Mouse (Mus musculus): ENCODE measurements around the gene Pde4d. TPM values are rescaled to one million over a fixed set of nuclear protein-coding genes. Genes with fewer than 3 reads are reported as not detected.

The Pde4d gene
- polyA plus RNA-seq, 1 experiment from 2014 or later, result 14.8 TPM

DNA sequence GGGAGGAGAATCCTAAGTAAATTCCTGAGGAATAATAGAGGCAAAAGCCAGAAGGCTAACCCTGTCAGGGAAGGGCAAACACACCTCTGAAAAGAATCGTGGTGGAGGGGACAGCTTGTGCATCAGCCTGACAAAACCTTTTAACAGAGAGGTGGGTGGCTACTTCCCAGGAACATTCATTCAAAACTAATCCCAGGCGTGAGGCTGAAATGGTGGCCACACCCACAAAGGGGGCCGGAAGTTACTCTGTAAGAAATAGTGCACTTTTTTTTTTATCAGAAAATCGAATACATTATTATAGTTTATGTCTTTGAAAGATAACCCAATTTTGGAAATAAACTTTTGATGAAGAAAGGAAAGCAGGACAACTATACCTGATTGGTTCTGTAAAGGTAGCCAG, 1227.3 kb downstream of the Pde4d start:
- Histone ChIP-seq H3K4me2 (replicated peaks; ENCODE audit: low read depth, low read length) (no peak overlapping the region), H3K27me3 (ENCODE audit: control insufficient read depth, insufficient read depth, low read length) (no peaks in the 10 kb centered on the region), H3K27ac (ENCODE audit: low read depth, low read length) (no peak overlapping the region), H3K4me1 (ENCODE audit: control insufficient read depth, insufficient read depth, low read length) (no peaks in the 10 kb centered on the region), H3K9ac (ENCODE audit: low read depth, low read length) (no peak overlapping the region), H3K9me3 (ENCODE audit: control insufficient read depth, low read length) (no peaks in the 10 kb centered on the region), H3K4me3 (ENCODE audit: low read length) (no peak overlapping the region), H3K36me3 (ENCODE audit: control insufficient read depth, insufficient read depth, low read length) (no peaks in the 10 kb centered on the region)
- WGBS, result 74% methylated on average over 4 of the region's 4 CpGs
- ATAC-seq (ENCODE audit: low FRiP score, low TSS enrichment), result no peak

DNA sequence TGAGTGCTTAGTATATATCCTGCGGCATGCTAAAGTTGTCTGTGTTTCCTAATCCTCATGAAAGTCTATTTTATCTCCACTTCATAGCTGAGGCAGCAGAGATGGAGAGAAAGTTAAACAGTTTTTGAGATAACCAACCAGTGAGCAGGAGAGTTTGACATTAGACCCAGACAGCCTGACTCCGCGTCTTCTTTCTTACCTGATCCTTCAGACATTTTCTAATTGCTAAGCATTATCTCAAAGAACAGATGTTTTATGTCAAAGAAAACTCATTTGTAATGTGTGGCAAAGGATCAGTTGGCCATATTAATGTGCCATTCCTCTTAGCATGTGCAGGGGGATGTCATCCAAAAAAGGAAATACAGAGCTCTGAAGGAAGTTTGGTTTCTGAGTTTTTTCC, 1227.9 kb downstream of the Pde4d start:
- ATAC-seq (ENCODE audit: low FRiP score, low TSS enrichment), result no peak
- no peaks in the 10 kb centered on the region for H3K36me3 ChIP-seq (ENCODE audit: control insufficient read depth, insufficient read depth, low read length)
- H3K9ac ChIP-seq (ENCODE audit: low read depth, low read length), result no peak overlapping the region
- H3K9me3 ChIP-seq (ENCODE audit: control insufficient read depth, low read length), result no peaks in the 10 kb centered on the region
- no peaks in the 10 kb centered on the region for H3K27me3 ChIP-seq (ENCODE audit: control insufficient read depth, insufficient read depth, low read length)
- 79% methylated on average over 3 of the region's 3 CpGs for WGBS
- no peak overlapping the region for H3K27ac ChIP-seq (ENCODE audit: low read depth, low read length)
- H3K4me2 ChIP-seq (replicated peaks; ENCODE audit: low read depth, low read length), result no peak overlapping the region
- H3K4me1 ChIP-seq (ENCODE audit: control insufficient read depth, insufficient read depth, low read length), result no peaks in the 10 kb centered on the region
- H3K4me3 ChIP-seq (ENCODE audit: low read length), result no peak overlapping the region

DNA sequence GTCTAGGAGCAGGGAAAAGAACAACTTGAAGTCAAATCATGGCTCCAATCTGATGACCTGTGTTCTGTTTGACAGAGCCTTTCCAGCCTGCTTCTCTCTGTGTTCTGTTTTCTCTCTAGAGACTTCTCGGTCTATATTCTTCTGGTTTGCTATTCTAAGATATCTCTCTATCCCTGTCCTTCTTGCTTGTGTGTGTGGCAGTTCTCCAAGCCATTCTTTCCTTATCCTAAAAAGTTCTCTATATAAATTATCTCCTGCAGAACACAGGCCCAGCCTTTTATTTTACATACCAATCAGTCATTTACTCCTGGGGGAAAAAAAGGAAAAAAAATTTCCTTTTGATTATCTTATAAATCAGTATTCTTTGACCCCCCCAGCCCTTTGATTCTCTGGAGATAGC, 1229.2 kb downstream of the Pde4d start:
- 0 out of 2 replicates have a peak, but pooled peaks cover 3% of the 10 kb centered on the region for H3K4me1 ChIP-seq (ENCODE audit: control insufficient read depth, insufficient read depth, low read length)
- H3K9ac ChIP-seq (ENCODE audit: low read depth, low read length), result no peak overlapping the region
- H3K36me3 ChIP-seq (ENCODE audit: control insufficient read depth, insufficient read depth, low read length), result no peaks in the 10 kb centered on the region
- 91% methylated on average over 1 of the region's 1 CpGs for WGBS
- no peak overlapping the region for H3K4me3 ChIP-seq (ENCODE audit: low read length)
- no peaks in the 10 kb centered on the region for H3K27me3 ChIP-seq (ENCODE audit: control insufficient read depth, insufficient read depth, low read length)
- no peak overlapping the region for H3K27ac ChIP-seq (ENCODE audit: low read depth, low read length)
- ATAC-seq (ENCODE audit: low FRiP score, low TSS enrichment), result no peak
- H3K4me2 ChIP-seq (replicated peaks; ENCODE audit: low read depth, low read length), result no peak overlapping the region
- no peaks in the 10 kb centered on the region for H3K9me3 ChIP-seq (ENCODE audit: control insufficient read depth, low read length)

DNA sequence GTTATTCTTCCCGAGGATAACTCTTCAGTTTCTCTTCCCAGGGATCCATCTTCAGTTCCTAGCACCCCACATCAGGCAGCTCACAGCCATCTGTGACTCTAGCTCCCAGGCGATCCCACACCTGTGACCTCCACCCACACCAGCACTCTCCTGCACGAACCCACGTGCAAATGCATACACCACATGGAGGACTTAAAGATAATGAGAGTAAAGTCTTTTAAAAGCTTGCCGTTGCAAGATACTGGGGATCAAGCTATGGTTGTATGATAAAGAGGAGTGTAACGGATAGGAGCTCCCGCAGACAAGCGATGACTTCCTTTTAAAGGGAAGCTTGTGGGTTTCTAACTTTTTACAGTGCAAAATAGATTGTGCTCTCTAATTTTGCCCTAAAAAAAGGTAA, 1230.5 kb downstream of the Pde4d start:
- H3K27ac ChIP-seq (ENCODE audit: low read depth, low read length), result no peak overlapping the region
- H3K9me3 ChIP-seq (ENCODE audit: control insufficient read depth, low read length), result no peaks in the 10 kb centered on the region
- H3K4me1 ChIP-seq (ENCODE audit: control insufficient read depth, insufficient read depth, low read length), result peaks cover 5% of the 10 kb centered on the region; the same call in 1 of the 2 replicates
- no peak overlapping the region for H3K4me3 ChIP-seq (ENCODE audit: low read length)
- WGBS, result 90% methylated on average over 8 of the region's 8 CpGs
- no peaks in the 10 kb centered on the region for H3K36me3 ChIP-seq (ENCODE audit: control insufficient read depth, insufficient read depth, low read length)
- H3K27me3 ChIP-seq (ENCODE audit: control insufficient read depth, insufficient read depth, low read length), result no peaks in the 10 kb centered on the region
- no peak for ATAC-seq (ENCODE audit: low FRiP score, low TSS enrichment)
- H3K9ac ChIP-seq (ENCODE audit: low read depth, low read length), result no peak overlapping the region
- H3K4me2 ChIP-seq (replicated peaks; ENCODE audit: low read depth, low read length), result no peak overlapping the region

DNA sequence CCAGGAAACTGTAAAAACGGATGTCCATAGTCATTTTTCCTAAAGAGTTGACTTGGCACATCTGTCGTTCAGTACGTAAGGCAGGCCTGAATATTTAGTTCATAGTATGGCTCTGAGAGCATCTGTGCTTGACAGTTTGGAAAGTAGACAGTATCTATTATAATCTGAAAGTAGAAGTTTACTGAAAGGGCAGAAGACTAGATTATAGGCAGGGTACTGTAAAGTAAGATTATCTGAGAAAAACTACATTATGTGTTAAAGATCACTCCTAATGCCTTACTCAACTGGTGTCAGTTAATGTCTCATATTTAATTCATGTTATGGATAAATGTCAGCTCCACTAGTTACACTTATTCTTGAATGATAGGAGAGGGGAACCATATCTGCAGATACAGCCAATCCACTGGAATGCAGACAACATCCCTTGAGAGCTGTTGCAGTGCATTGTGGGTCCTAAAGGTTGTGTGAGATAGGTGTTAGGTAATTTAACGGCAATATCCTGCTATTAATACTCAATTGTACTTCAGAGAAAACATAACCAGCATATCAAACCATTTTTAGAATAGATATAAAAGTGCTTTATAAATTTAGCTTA, 1232.0 kb downstream of the Pde4d start:
- no peak for ATAC-seq (ENCODE audit: low FRiP score, low TSS enrichment)
- no peak overlapping the region for H3K9ac ChIP-seq (ENCODE audit: low read depth, low read length)
- no peak overlapping the region for H3K4me3 ChIP-seq (ENCODE audit: low read length)
- peaks cover 6% of the 10 kb centered on the region; the same call in 1 of the 2 replicates for H3K4me1 ChIP-seq (ENCODE audit: control insufficient read depth, insufficient read depth, low read length)
- no peaks in the 10 kb centered on the region for H3K9me3 ChIP-seq (ENCODE audit: control insufficient read depth, low read length)
- WGBS, result 75% methylated on average over 4 of the region's 4 CpGs
- no peaks in the 10 kb centered on the region for H3K27me3 ChIP-seq (ENCODE audit: control insufficient read depth, insufficient read depth, low read length)
- H3K4me2 ChIP-seq (replicated peaks; ENCODE audit: low read depth, low read length), result no peak overlapping the region
- H3K36me3 ChIP-seq (ENCODE audit: control insufficient read depth, insufficient read depth, low read length), result no peaks in the 10 kb centered on the region
- H3K27ac ChIP-seq (ENCODE audit: low read depth, low read length), result no peak overlapping the region

DNA sequence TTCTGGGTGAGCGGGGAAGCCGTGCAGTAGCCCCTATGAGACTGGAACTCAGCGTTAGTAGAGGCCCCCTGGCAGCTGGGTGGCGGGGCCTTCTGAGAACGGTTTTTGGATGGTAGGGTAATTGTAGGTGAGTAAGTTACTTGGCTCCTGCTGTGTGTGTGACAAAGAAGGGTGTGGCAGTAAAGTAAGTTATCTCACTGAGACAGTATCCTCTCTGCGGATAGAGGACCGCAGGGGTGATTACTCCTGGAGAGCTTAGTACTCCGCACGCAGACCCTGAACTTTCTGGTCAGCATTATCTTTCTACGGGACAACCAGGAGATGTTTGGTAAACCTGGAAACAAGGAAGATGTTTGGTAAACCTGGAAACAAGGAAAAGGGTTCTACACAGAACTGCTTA, 1233.3 kb downstream of the Pde4d start:
- Histone ChIP-seq H3K36me3 (ENCODE audit: control insufficient read depth, insufficient read depth, low read length) (no peaks in the 10 kb centered on the region), H3K4me2 (replicated peaks; ENCODE audit: low read depth, low read length) (no peak overlapping the region), H3K9me3 (ENCODE audit: control insufficient read depth, low read length) (no peaks in the 10 kb centered on the region), H3K27ac (ENCODE audit: low read depth, low read length) (no peak overlapping the region), H3K4me1 (ENCODE audit: control insufficient read depth, insufficient read depth, low read length) (peaks cover 6% of the 10 kb centered on the region; the same call in 1 of the 2 replicates), H3K4me3 (ENCODE audit: low read length) (no peak overlapping the region), H3K27me3 (ENCODE audit: control insufficient read depth, insufficient read depth, low read length) (no peaks in the 10 kb centered on the region), H3K9ac (ENCODE audit: low read depth, low read length) (no peak overlapping the region)
- no peak for ATAC-seq (ENCODE audit: low FRiP score, low TSS enrichment)
- WGBS, result 73% methylated on average over 10 of the region's 10 CpGs

DNA sequence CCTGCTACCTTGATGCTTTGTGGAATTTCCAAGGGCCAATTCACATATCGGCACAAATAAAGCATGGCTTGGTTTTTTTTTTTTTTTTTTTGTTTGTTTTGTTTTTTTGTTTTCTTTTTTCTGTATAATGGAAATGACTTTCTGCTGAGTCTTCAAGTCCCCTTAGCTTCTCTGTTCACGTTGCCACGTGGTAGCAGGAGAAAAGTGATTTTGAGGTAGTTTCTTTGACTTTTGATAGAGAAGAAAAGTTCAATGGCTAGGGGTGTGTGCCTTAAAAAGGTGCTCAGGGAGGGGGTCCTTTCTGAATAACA, 1235.2 kb downstream of the Pde4d start:
- WGBS, result 17% methylated on average over 3 of the region's 3 CpGs
- Histone ChIP-seq H3K9ac (ENCODE audit: low read depth, low read length) (peak overlapping the region; percentile 65; the same call in 1 of the 2 replicates), H3K4me2 (replicated peaks; ENCODE audit: low read depth, low read length) (peak overlapping the region; percentile 90), H3K4me1 (ENCODE audit: control insufficient read depth, insufficient read depth, low read length) (peaks cover 6% of the 10 kb centered on the region; the same call in 1 of the 2 replicates), H3K9me3 (ENCODE audit: control insufficient read depth, low read length) (no peaks in the 10 kb centered on the region), H3K36me3 (ENCODE audit: control insufficient read depth, insufficient read depth, low read length) (no peaks in the 10 kb centered on the region), H3K27ac (ENCODE audit: low read depth, low read length) (no peak overlapping the region), H3K4me3 (ENCODE audit: low read length) (peak overlapping the region; percentile 53; the same call in 1 of the 2 replicates), H3K27me3 (ENCODE audit: control insufficient read depth, insufficient read depth, low read length) (no peaks in the 10 kb centered on the region)
- no peak for ATAC-seq (ENCODE audit: low FRiP score, low TSS enrichment)

DNA sequence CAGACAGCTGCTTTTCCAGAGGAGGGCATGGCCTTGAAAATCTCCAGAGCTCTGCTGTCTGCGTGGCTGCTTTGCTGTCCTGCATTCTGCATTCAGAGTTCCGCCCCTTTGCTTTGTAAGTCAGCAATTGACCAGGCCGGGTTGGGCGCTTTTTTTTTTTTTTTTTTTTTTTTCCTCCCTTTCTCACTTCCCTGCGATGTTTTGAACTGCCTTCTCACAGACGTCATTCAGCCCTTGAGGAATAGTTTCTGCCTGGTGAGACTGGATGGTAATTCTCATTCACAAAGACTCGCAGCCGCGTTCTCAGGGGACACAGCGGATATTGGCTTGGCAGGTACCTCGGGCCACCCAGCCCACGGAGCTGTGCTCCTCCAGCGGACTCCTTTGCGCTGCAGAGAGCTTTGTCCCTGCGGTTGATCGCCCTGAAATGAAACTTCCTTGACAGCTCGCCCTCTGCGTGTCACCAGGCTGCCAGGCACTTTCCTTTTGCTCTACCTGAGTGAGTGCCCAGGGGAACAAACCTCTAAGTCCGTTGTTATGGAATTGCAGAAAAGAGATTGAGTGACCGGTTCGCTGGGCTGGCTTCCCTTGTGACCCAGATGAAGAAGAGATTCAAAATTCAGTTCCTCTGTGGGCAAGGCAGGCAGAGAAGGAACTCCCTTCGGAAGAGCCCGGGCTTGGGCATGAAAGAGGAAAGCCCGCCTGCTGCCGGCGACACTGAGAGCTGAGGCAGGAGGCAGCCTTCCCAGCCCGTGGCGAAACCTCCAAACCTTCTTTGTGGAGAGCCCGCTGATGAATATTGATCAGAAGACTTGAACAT, 1235.8 kb downstream of the Pde4d start:
- Histone ChIP-seq H3K9me3 (ENCODE audit: control insufficient read depth, low read length) (no peaks in the 10 kb centered on the region), H3K27ac (ENCODE audit: low read depth, low read length) (peak overlapping the region; percentile 56), H3K36me3 (ENCODE audit: control insufficient read depth, insufficient read depth, low read length) (no peaks in the 10 kb centered on the region), H3K4me1 (ENCODE audit: control insufficient read depth, insufficient read depth, low read length) (peaks cover 6% of the 10 kb centered on the region; the same call in 1 of the 2 replicates), H3K4me2 (replicated peaks; ENCODE audit: low read depth, low read length) (peak overlapping the region; percentile 90), H3K9ac (ENCODE audit: low read depth, low read length) (peak overlapping the region; percentile 65), H3K27me3 (ENCODE audit: control insufficient read depth, insufficient read depth, low read length) (no peaks in the 10 kb centered on the region), H3K4me3 (ENCODE audit: low read length) (peak overlapping the region; percentile 53)
- peak; percentile 74 for ATAC-seq (ENCODE audit: low FRiP score, low TSS enrichment)
- WGBS, result under 1% methylated on average over 29 of the region's 29 CpGs

Data from kidney, embryonic 14.5 days (tissue).